Mouse (Mus musculus): ENCODE measurements around the gene Rictor.
"Not testable (repeated sequence)": the region's sequence is repeated elsewhere in the genome, so short reads cannot be mapped to it uniquely, and the experiment has no call there.

Gene Rictor

DNA sequence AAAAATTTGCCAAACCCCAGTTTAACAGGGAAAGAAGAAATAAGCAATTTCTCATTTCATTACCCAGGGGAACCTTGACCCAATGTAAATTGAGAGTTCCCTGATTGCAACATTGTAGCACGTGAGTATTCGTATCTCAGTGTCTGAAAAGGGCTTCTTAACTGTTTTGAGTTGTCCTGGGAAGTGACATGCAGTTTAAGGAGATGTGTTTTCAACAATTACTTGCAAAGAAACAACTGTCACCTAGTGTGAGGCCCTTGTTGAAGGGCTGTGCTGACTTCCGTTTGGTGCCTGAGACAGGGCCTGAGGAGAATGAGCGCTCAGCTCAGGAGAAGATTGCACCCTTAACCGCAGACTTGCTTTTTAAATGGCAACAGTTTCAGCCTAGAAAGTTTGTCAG, 24.9 kb downstream of the Rictor start:
- no peak for DNase-seq (ENCODE audit: low spot score in 2 of 2)

DNA sequence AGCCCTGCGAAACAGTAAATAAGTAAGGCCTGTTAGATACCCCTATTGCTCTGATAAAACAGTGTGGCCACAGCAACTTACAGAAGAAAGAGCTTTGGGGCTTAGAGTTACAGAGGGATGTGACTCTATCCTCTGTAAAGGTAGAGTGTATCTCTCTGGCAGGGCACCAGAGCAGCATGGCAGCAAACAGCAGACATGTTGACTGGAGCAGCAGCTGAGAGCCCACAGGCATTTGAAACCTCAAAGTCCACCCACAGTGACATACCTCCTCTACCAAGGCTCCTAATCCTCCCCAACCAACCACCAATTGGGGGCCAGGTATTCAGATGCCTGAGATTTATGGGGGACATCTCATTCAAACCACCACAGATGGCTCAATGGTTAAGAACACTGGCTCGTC, 31.0 kb downstream of the Rictor start:
- no peak for DNase-seq (ENCODE audit: low spot score in 2 of 2)

DNA sequence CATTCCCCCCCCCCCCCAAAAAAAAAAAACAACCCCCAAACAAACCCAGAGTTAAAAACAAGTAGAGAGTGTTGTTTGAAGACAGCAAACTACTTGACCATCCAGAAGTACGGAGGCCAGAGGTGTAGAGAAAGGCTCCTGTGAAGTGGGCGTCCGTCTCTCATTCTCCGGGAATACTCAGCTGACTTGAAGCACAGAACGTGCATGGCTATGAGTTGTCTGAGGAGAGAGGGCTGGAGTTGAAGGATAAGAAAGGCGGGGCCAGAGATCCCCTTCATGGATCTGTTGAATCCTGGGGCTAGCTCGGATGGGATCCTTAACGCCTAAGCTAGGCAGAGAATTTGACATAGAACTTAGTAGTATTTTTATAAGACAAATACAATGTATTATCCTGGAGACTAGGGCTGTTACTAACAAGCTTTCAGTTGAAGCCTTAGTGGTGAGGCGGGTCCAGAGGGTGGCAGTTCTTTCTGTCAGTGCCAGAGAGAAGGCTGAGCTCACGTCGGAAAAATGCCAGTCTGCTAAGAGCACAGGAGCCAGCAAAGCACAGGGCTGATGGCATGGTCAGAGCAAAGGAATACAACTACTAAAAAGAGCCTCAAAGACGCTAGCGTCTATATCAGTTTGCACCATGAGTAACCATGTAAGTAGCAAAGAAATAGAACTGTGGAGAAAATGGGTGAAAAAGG, 34.3 kb downstream of the Rictor start:
- DNase-seq (ENCODE audit: low spot score in 2 of 2): no peak

DNA sequence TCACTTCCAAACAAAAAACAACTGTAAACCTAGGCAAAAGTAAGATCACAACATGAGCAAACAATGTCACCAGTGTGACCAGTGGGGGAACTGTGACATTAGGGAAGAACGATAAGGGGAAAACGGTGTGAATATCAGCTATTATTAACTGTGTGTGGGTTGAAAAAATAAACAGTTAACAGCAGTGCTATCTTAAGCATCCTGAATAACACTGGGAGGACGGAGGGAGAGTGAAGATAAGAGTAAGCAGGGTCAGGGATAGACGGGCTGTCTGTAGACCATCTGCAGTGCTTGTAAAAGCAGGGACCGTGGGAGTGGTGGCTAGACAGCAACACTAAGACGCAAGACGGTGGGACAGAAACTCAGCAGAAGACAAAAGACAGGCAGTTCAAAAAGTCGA, 35.5 kb downstream of the Rictor start:
- DNase-seq (ENCODE audit: low spot score in 2 of 2): no peak

DNA sequence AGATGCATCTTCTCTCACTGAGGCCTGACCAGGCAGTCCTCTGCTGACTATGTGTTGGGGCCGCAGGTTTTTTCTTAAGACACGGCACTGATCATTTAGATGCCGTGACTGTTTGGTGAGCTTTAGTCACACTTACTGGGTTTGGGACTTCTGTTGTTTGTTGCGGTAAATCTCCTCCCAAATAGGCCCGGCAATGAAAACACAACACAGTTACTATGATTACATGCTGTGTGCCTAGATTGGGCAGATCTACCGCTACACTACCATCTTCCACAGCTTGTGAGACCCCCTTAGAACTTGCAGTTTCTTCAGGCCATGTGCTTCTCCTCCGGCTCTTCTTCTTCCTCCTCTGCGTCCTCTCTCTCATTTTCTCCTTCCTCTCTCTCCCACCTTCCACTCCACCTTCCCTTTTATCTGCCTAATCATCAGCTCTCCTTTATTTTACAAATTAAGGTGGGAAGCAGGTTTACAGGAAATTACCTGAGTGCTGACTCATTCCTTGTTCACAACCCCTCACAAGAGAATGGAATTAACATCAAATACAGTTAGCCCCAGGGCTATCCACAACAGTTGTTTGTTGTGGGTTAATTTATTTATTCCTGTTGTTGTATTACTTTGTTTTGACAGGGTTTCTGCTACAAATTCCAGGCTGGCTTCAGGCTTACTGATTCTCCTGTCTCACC, 38.3 kb downstream of the Rictor start:
- DNase-seq (ENCODE audit: low spot score in 2 of 2): not testable (repeated sequence)

DNA sequence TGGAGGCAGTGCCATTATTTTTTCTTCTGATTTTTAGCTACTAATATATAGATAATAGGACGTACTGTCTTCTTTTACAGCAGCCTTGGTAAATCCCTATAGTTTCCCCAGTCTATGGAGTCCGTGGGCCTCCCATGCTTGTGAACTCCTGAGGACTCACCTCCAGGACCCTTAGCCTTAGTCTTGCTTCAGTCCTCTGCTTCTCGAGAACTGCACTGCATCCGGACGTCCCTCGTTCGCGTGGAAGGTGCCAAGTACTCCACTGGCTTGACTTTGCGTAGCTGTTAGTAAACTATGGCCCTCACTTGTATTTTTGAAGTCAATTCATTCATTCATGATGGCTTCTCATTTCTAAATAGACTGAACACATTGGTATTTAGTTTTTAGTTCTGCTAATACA, 38.8 kb downstream of the Rictor start:
- DNase-seq (ENCODE audit: low spot score in 2 of 2): no peak

DNA sequence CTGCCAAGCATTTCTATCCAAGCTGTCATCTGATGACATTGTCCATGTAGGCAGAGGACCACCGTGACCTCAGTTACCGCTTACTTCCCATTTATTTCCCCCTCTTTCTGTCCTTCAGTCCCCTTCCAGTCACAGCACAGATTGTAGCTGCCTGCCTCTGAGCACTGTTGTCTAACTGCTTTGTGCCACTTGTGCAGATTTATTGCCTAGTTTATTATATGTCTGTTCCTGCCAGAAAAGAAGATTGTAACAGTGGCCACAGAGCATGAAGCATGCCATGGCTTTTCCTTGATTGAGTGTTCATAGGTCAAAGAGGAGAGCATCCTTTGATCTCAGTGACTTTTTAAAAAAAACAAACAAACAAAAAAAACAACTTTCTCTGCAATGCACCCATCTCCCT, 46.2 kb downstream of the Rictor start:
- DNase-seq (ENCODE audit: low spot score in 2 of 2): no peak

DNA sequence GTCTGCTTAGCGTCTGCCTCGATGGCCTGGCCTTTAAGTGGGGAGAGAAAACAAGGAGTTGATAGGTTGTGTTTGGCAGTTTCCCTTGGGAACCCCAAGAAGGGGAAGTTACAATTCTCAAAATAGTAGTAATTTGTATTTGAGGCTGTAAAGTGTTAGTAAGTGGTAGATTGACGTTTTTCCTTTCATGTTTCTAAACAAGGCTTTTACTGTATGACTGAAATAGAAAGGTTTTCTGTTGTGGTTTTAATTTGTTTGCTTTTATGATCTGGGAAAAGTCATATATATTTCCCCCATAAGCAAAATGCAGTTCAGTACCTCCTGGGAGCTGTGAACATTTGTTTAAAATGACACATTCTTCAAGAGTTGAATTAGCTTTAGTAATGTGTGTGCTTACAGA, 64.1 kb downstream of the Rictor start:
- no peak for DNase-seq (ENCODE audit: low spot score in 2 of 2)

DNA sequence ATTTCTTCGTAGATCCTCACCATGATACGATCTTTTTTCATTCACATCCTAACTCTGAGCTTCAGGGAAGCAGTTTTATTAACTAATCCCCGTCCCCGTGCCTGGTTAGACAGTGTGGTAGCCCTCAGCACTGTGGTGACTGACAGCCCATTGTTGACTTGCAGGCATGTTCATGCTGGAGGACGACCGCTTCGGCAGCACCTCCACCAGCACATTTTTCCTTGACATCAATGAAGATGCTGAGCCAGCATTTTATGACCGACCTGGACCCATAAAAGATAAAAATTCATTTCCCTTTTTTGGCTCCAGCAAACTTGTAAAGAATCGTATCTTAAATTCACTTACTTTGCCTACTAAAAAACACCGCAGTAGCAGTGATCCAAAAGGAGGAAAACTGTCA, 78.0 kb downstream of the Rictor start:
- DNase-seq (ENCODE audit: low spot score in 2 of 2): no peak

DNA sequence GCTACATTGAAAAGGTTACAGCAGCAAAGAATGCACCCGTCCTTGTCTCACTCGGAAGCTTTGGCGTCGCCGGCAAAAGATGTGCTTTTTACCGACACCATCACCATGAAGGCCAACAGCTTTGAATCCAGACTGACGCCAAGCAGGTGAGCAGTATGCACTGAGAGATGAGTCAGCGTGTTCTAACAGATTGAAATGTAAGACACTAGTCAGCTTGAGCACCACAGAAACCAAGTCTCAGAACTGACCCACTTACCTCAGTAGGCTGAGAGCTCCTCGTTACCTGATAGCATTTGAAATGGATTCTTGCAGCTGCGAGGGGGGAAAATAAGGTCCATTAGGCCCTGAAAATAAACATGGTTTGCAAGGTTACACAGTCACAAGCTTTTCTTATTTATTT, 79.1 kb downstream of the Rictor start:
- DNase-seq (ENCODE audit: low spot score in 2 of 2): no peak

DNA sequence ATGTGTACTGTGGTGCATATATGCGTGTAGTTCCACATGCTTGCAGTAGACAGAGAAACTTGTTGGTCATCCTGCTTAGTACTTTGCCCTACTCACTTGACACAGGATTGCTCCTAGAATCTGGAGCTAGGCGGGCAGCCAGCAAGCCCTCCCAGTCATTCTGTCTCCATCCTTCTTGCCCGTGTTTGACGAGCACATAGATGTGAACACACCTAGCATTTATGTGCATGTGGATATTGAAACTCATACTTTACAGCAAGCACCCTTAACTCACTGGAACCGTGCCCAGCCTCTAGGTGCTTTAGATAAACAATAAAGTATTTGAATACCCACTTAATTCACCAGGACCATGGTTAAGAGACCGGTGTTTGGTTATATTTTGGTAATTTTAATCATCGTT, 81.8 kb downstream of the Rictor start:
- DNase-seq (ENCODE audit: low spot score in 2 of 2): no peak

DNA sequence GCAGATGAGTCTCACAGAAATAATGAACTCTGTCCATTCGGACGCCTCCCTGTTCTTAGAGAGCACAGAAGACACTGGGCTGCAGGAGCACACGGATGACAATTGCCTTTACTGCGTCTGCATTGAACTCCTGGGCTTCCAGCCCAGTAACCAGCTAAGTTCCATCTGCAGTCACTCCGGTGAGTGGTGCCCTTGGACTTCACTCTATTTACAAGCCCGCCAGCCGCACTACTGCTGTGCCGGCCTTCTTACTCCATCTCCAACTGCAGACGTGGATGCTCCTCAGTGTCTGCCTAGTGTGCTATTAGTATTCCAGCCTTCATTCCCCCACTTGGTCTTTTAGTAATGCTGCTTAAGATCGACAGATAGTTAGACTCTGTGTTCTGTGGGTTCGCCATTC, 83.5 kb downstream of the Rictor start:
- no peak for DNase-seq (ENCODE audit: low spot score in 2 of 2)

DNA sequence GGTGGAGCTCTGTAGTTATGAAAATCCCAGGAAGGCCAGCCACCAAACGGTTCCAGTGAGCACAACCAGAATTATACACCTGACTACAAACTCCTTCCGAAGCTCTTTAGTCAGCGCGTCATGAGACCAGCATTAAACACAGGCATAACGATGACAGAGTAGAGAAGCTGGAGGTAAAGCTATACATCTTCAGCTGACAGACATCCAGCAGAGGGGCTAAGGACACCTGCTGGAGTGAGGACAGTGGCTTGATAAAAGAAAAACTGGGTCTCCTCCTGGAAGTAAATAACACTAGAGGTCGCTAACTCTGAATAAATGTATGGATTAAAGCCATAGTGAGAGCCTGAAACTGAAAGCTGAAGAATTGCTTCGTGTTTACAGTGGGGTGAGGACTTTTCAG, 84.7 kb downstream of the Rictor start:
- DNase-seq (ENCODE audit: low spot score in 2 of 2): no peak

DNA sequence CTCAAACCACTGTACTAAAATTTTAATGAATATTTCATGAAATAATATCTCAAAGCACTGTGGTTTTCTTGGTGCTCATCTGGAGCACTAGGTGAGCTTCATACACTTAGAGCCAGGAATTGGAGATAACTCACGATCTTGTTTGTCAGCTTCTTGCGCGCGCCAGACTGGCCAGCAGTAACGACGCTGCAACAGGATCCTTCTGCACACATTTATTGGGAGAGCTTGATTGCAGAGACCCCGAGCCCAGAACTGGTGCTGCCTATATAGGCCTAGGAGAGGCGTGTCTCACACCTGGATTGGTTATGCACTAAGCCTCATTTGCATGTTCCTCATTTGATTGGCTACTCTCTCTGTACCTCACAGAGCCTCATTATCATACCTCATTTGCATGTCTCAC, 93.0 kb downstream of the Rictor start:
- not testable (repeated sequence) for DNase-seq (ENCODE audit: low spot score in 2 of 2)

DNA sequence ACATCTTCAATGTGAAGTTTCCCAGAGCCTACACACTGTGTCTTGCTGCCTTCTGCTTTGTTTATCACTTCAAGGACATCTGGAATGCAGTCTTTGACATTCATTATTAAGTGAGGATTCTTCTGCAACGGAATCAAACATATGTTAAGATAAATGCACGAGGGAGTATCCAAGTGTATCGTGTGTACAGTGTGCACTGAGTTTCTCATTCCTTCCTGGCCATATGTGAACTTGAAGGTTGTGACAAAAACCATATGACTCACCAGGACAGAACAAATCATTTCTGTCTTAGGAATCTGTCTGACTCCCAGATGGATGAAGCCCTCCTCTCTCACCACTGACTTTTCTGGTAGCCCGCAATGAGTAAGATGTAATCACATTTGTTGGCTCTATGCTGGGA, 107.6 kb downstream of the Rictor start:
- DNase-seq (ENCODE audit: low spot score in 2 of 2): no peak

DNA sequence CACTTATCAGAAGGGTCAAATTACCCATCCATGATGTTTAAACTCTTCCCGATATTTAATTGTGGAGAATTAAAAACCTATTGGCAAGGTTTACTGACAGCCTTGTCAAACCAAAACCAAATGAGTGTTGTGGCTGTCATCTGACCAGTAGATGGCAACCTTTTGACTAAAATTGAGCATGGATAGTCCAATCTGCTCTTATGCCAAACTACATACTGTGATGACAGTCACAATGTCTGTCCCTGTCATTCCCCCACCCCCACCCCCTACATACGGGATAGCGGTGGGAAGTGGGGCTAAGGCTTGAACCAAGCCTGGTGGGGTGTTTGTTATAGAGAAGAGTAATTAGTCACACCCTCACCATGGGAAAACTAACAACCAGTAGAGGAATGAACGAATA, 132.0 kb downstream of the Rictor start:
- DNase-seq (ENCODE audit: low spot score in 2 of 2): no peak

DNA sequence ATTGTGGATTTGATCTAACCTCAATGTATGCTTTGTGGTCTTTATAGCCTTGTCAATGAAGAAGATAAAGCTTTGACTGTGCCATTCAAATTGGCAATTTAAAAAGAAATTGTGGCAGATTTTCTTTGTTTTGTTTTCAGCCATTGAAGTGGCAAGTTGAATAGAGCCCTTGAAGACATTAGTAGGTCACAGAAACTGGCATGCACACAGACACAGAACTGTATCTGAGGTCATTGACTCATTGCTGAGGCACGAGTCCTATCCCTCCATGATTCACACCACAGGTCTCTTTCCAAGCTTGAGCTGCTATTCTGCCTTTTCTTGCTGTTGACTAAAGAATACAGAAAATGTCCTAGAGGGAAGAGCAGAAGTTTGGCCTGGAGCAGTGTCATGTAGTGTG, 141.7 kb downstream of the Rictor start:
- no peak for DNase-seq (ENCODE audit: low spot score in 2 of 2)
